Mouse (Mus musculus) ovary, adult 2 months (tissue): Measurements from ENCODE around the gene Gm9922. TPM values are rescaled to one million over a fixed set of nuclear protein-coding genes. Genes with fewer than 3 reads are reported as not detected.

ENCODE experiments used
- polyA plus RNA-seq: library from polyadenylated mRNA; depleted of rRNA; stranded (reverse); fragments of >200 nt; gene quantifications from 2 replicates; pipeline ENCODE4 v1.2.3, GENCODE M21; 2012; rRNA removed

The Gm9922 gene
- 8.6 and 10.9 TPM in 2 replicates for polyA plus RNA-seq

DNA sequence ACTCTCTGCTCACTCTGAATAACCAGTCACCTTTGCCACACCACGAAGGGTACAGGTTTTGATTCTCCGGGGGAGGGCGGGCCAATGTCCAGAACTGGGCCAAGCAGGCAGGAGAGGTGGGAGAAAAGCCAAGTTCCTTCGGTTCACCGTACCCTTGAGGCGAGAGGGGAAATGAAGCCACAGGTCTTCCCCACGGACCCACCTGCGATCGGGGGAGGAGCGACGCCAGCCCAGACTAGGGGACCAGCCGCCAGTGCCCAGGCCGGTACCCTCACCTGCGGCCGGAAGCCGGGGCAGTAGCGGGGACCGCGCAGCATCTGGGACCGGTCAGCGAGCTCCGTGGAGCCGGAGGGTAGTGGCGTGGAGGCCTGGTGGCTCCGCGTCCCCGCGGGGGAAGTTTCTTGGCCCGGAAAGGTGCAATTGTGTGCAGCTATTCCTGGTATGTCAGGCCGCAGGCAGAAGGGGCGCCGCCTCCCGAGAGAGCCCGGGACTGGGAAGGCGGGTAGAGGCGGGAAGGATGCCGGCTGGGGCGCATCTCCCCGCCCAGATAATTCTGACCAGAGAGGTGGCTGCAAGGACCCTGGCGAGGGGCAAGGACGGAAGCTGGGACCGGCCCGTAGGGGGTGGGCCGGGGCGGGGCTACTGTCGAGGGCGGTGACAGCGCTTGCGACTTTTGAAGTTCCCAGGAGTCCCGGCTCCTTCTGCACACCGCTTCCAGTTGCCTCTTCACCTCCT lies at the start of gene Gm9922, which contains the start of gene Lmo7:
Gene Gm9922 (minus strand): TSS at position 578 of the 735 bp plus-strand sequence.
Gene Lmo7 (plus strand): TSS at position 721 of the 735 bp plus-strand sequence.

Other genes with a start within 250 kb of the Gm9922 start
- 12.2 and 14.4 TPM in 2 replicates for gene Tbc1d4, start 120.6 kb downstream of the Gm9922 start, polyA plus RNA-seq
- gene Commd6, start 89.1 kb downstream of the Gm9922 start, polyA plus RNA-seq = 17.6 and 22.6 TPM in 2 replicates
- gene Uchl3, start 75.8 kb downstream of the Gm9922 start, polyA plus RNA-seq = 15.8 and 17.4 TPM in 2 replicates
- gene Lmo7, start 143 bp upstream of the Gm9922 start, polyA plus RNA-seq = 13.3 and 14.8 TPM in 2 replicates